Mouse (Mus musculus) heart, postnatal 0 days (tissue): ENCODE results near the gene Dnaja1. TPM values are rescaled to one million over a fixed set of nuclear protein-coding genes. Genes with fewer than 3 reads are reported as not detected.

Source experiments
- ATAC-seq: fragments of 200-750 bp; cut with Nextera tagmentation; 2 replicates; pipeline ENCODE4 v1.8.0; 2017; ENCODE audit warnings: low read depth, moderate number of reproducible peaks, moderate library complexity; ENCODE audit not compliant: insufficient read depth
- DNase-seq: peaks from one replicate; pipeline ENCODE4 v3.0.0-alpha.2; 2016; ENCODE audit warnings: low spot score
- H3K27ac ChIP-seq: fragments of 300-500 bp; sonication (generic); 2 replicates; pipeline ENCODE4 v1.5.1; 2014; ENCODE audit warnings: low read depth, mild to moderate bottlenecking
- H3K27me3 ChIP-seq: fragments of 300-500 bp; sonication (generic); 2 replicates; pipeline ENCODE4 v1.6.1; 2014; ENCODE audit warnings: low read length, mixed read lengths; ENCODE audit not compliant: control insufficient read depth, insufficient read depth
- H3K36me3 ChIP-seq: fragments of 300-500 bp; sonication (generic); replicated peaks from 2 replicates; pipeline ENCODE4 v1.6.1; 2014; ENCODE audit warnings: low read length, mixed read lengths; ENCODE audit not compliant: control insufficient read depth, insufficient read depth
- H3K4me1 ChIP-seq: fragments of 300-500 bp; sonication (generic); 2 replicates; pipeline ENCODE4 v1.6.1; 2014; ENCODE audit warnings: antibody characterized with exemption; ENCODE audit not compliant: control insufficient read depth, insufficient read depth
- H3K4me2 ChIP-seq: fragments of 300-500 bp; sonication (generic); 2 replicates; pipeline ENCODE4 v1.6.1; 2014; ENCODE audit warnings: low read depth, mild to moderate bottlenecking, low read length, moderate library complexity
- H3K4me3 ChIP-seq: fragments of 300-500 bp; sonication (generic); 2 replicates; pipeline ENCODE4 v1.5.1; 2014; ENCODE audit warnings: low read depth, low read length
- H3K9ac ChIP-seq: fragments of 300-500 bp; sonication (generic); replicated peaks from 2 replicates; pipeline ENCODE4 v1.6.1; 2014; ENCODE audit warnings: low read depth, low read length, mixed read lengths
- H3K9me3 ChIP-seq: fragments of 300-500 bp; sonication (generic); replicated peaks from 2 replicates; pipeline ENCODE4 v1.6.1; 2016; ENCODE audit warnings: low read length; ENCODE audit not compliant: control insufficient read depth
- CTCF ChIP-seq: IDR thresholded peaks from 2 replicates; pipeline ENCODE4 v1.5.1; 2016; ENCODE audit warnings: antibody characterized with exemption, control low read depth, low read depth
- EP300 ChIP-seq: IDR thresholded peaks from 2 replicates; pipeline ENCODE4 v1.6.1; 2016; ENCODE audit warnings: antibody characterized with exemption, low read depth
- WGBS: fragments of 180-500 bp; shearing (Covaris S2); extraction: QIAGEN DNeasy Blood & Tissue Kit; methylation state at CpG from one replicate; pipeline ENCODE4 v1.1.7; 2014; 5-methylcytosine and 5-hydroxymethylcytosine counted together
- polyA plus RNA-seq: library from polyadenylated mRNA; unstranded; fragments of >200 nt; fragmentation: Nextera tagmentation; extraction: Ambion mirVana; gene quantifications from 2 replicates; pipeline ENCODE4 v1.2.1, GENCODE M21; 2015
- total RNA-seq: library from RNA; depleted of rRNA; stranded (reverse); fragments of >200 nt; gene quantifications from 2 replicates; pipeline ENCODE4 v1.2.3, GENCODE M21; 2014; ENCODE audit warnings: low replicate concordance

Dnaja1 gene
- total and polyA plus RNA-seq, 2 experiments from 2014 or later, result 20.9 to 200 TPM

GRCm38 (mm10) chr4:40725141-40725540, 3.2 kb downstream of the Dnaja1 start:
- no peak overlapping the region for H3K27ac ChIP-seq
- WGBS, result 70% methylated on average over 7 of the region's 7 CpGs
- peaks cover 24% of the 10 kb centered on the region for H3K4me1 ChIP-seq
- H3K36me3 ChIP-seq, result peaks cover 49% of the 10 kb centered on the region
- H3K4me2 ChIP-seq, result peak overlapping the region; percentile 76; the same call in 1 of the 2 replicates
- H3K27me3 ChIP-seq, result no peaks in the 10 kb centered on the region
- no peaks in the 10 kb centered on the region for H3K9me3 ChIP-seq
- no peak overlapping the region for H3K9ac ChIP-seq
- TF ChIP-seq EP300 (no peak), CTCF (no peak)
- H3K4me3 ChIP-seq, result peak overlapping the region; percentile 5; the same call in 1 of the 2 replicates
- ATAC-seq (no peak), DNase-seq (no peak)

GRCm38 (mm10) chr4:40725554-40725953, 3.6 kb downstream of the Dnaja1 start:
- H3K9ac ChIP-seq, result no peak overlapping the region
- peaks cover 24% of the 10 kb centered on the region for H3K4me1 ChIP-seq
- no peak overlapping the region for H3K27ac ChIP-seq
- H3K36me3 ChIP-seq, result peaks cover 54% of the 10 kb centered on the region
- no peaks in the 10 kb centered on the region for H3K27me3 ChIP-seq
- no peak overlapping the region for H3K4me3 ChIP-seq
- TF ChIP-seq CTCF, result no peak
- no peak for TF ChIP-seq EP300
- peak overlapping the region; percentile 76; the same call in 1 of the 2 replicates for H3K4me2 ChIP-seq
- no peak for DNase-seq
- H3K9me3 ChIP-seq, result no peaks in the 10 kb centered on the region
- ATAC-seq, result no peak

DNA sequence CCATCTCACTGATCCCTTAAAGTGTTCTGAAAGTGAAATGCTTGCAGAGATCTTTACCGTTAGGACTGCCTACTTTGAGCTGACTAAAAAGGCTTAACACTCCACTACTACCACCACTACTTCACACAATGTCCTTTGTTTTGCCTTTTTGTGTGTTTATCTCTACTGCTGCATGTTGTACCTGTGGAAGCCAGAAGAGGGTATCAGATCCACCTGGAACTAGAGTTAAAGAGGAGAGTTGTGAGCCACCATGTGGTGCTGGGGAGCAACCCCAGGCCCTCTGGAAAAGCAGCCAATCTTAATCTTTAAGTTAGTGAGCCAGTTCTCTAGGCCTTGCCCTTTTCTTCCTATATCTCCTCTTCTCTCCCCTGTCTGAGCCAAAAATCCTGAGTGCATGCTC, 5.3 kb downstream of the Dnaja1 start:
- no peak overlapping the region for H3K4me2 ChIP-seq
- H3K27me3 ChIP-seq, result no peaks in the 10 kb centered on the region
- peaks cover 70% of the 10 kb centered on the region for H3K36me3 ChIP-seq
- no peak overlapping the region for H3K27ac ChIP-seq
- no peak overlapping the region for H3K9ac ChIP-seq
- DNase-seq (no peak), ATAC-seq (no peak)
- H3K4me1 ChIP-seq, result peaks cover 14% of the 10 kb centered on the region
- no peak overlapping the region for H3K4me3 ChIP-seq
- H3K9me3 ChIP-seq, result no peaks in the 10 kb centered on the region
- 77% methylated on average over 1 of the region's 1 CpGs for WGBS
- no peak for TF ChIP-seq CTCF
- no peak for TF ChIP-seq EP300

GRCm38 (mm10) chr4:40731262-40731661, 9.3 kb downstream of the Dnaja1 start:
- Histone ChIP-seq H3K9me3 (no peaks in the 10 kb centered on the region), H3K4me2 (no peak overlapping the region), H3K27ac (no peak overlapping the region), H3K9ac (no peak overlapping the region), H3K4me1 (no peaks in the 10 kb centered on the region), H3K4me3 (no peak overlapping the region), H3K36me3 (peaks cover 80% of the 10 kb centered on the region), H3K27me3 (no peaks in the 10 kb centered on the region)
- no peak for TF ChIP-seq EP300
- no peak for TF ChIP-seq CTCF
- DNase-seq (no peak), ATAC-seq (no peak)

DNA sequence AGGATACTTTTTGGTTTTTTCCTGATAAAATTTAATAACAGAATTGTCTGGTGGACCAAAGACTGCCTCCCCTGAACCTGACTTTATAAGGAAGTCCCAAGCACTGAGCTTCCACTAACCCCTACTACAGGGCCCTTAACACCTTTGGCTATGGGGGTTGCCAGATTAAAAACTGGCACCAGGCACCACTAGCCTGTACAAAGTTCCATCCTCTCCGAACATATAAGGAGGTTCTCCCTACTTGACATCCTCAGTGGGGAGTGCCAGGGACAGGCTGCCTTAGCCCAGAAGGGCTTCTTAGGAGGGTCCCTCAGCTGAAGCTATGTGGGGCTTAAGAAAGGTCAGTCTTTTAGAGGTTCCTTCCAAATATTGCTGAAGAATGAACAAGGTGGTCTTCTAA, 13.4 kb downstream of the Dnaja1 start:
- H3K4me3 ChIP-seq, result no peak overlapping the region
- no peaks in the 10 kb centered on the region for H3K4me1 ChIP-seq
- ATAC-seq, result no peak
- H3K9ac ChIP-seq, result no peak overlapping the region
- no peaks in the 10 kb centered on the region for H3K27me3 ChIP-seq
- H3K4me2 ChIP-seq, result no peak overlapping the region
- H3K36me3 ChIP-seq, result peaks cover 71% of the 10 kb centered on the region
- no peak for DNase-seq
- no peaks in the 10 kb centered on the region for H3K9me3 ChIP-seq
- H3K27ac ChIP-seq, result no peak overlapping the region
- TF ChIP-seq EP300 (no peak), CTCF (no peak)
- WGBS, result 53% methylated on average over 1 of the region's 1 CpGs

DNA sequence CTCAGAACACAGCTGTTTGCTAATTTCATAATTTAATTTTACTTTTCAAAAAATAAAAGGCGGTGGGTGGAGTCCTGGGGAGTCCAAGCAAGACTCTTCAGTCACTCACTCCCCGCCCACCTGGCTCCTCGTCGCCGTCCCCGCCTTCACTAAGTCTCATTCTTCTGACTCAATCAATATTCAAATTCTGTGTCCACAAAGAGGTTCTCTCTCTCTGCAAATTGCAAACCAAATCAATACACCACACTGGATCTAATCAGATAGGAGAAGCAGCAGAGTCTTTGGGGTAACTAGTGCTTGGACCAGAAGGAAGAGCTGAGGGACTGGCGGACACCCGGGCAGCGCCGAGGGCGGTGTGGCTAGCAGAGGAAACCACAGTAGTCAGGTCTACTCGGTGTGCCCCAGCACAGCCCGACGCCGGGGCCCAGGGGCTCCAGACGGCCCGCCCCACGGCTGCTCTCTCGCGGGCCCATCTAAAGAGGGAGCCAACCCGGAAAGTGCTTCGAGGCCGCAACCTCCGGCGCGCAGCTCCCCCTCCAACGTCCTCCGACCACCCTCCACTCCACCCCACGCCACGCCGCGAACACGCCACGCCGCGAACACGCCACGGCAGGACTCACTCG, 35.3 kb downstream of the Dnaja1 start:
- WGBS, result under 1% methylated on average over 26 of the region's 39 CpGs
- Histone ChIP-seq H3K36me3 (peaks cover 32% of the 10 kb centered on the region), H3K9ac (peak overlapping the region; percentile 75), H3K9me3 (no peaks in the 10 kb centered on the region), H3K27ac (peak overlapping the region; percentile 59; the same call in 1 of the 2 replicates), H3K27me3 (no peaks in the 10 kb centered on the region), H3K4me2 (peak overlapping the region; percentile 91), H3K4me1 (no peaks in the 10 kb centered on the region), H3K4me3 (peak overlapping the region; percentile 76)
- TF ChIP-seq EP300 (no peak), CTCF (no peak)
- ATAC-seq (peak; percentile 59), DNase-seq (no peak)
